Mouse (Mus musculus) adrenal gland, postnatal 0 days (tissue): ENCODE data around the gene Sh3yl1. TPM values are rescaled to one million over a fixed set of nuclear protein-coding genes. Genes with fewer than 3 reads are reported as not detected.

ENCODE experiments used
- polyA plus RNA-seq: library from polyadenylated mRNA; unstranded; fragments of >200 nt; fragmentation: Nextera tagmentation; extraction: Ambion mirVana; gene quantifications from 2 replicates; pipeline ENCODE4 v1.2.1, GENCODE M21; 2015

Sh3yl1 gene
- 12.9 and 15.5 TPM in 2 replicates for polyA plus RNA-seq

DNA sequence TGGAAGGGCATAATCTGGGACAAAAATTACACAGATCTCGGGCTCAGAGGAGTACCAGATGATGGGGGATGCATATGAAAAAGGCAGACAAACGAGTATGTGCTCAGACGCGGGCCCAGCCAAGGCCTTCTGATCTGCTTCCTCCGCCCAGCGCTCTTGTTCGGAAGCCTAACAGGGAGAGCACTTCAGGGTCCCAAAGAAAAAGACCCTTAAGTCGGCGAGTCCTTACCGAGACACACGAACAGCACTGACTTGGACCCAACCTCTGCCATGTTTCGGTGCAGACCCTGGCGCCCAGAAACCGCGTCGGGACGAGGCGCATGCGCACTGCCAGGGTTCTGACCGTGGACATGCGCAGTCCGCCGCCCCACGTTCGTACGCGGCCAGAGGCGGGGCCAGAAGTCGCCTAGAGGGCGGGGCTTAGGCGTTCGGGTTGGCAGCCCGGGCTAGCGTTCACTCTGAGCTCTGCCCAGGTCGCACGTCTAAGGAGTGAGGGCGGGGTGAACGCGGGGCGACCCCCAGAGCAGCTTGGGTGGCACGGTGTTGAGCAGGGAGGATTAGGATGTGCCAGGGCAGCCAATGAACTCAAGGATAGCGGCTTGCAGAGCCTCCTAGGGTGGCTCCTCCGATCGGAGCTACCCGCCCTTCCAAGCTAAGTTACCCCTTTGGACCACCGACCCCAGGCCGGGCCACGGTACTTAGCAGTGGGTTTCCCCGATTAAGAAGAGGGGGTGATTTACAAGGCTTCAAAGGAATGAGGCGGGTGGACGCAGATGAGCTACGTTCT, at the start of gene Sh3yl1, which contains the start of gene Acp1:
TSS of gene Sh3yl1 (plus strand) at position 408 of the 787 bp plus-strand sequence.
TSS of gene Acp1 (minus strand) at position 329 of the 787 bp plus-strand sequence.

DNA sequence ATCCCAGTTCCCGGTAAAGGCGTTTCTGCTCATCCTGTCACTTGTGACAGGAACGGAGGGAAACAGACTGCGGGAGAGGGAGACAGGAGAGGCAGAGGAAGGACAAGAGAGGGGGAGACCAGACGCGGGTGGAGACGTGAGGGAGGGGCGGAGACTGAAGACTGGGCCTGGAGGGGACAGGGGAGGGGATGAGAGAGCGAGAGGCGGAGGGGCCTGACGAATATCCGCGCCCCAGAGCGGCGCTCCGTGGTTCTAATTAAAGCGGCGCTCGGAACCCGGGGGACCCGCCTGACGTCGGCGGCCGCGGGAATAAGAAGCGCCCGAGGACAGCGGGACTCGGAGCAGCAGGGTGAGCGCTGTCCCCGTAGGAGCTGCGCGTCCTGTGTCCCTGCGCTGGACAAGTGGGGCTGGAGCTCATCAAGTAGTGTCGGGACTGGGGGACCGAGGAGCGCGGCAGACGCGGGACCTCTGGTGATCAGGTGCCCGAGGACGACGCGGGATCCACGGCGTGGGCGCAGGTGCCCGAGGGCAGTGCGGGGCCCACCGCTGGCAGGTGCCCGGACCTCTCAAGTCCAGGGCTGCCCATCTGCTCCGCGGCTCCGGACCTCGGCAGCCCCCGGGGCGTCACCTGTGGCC, 27.4 kb upstream of the Sh3yl1 start, which contains the start of gene Alkal2:
TSS of gene Alkal2 (plus strand) at position 337 of the 636 bp plus-strand sequence.

Other genes starting within 250 kb of the Sh3yl1 start
- gene Alkal2, start 27.3 kb upstream of the Sh3yl1 start, polyA plus RNA-seq: 2.0 and 3.6 TPM in 2 replicates
- 138 and 164 TPM in 2 replicates for gene Acp1, start 79 bp upstream of the Sh3yl1 start, polyA plus RNA-seq
- 1.0 and 1.7 TPM in 2 replicates for gene Fam110c, start 162.2 kb downstream of the Sh3yl1 start, polyA plus RNA-seq